Mouse (Mus musculus): ENCODE data around the gene Rrp36. TPM values are rescaled to one million over a fixed set of nuclear protein-coding genes. Genes with fewer than 3 reads are reported as not detected.

Gene Rrp36
- total RNA-seq (2021), result 10 to 100 TPM; 17.2 to 19.7 TPM
- long read RNA-seq, transcript Rrp36-201 (7 exons, 1,195 nt), result major isoform, 17 of 28 reads
- long read RNA-seq, partial matches to known transcripts, result 0 of 28 reads
- long read RNA-seq, other reads (novel, unspliced or antisense), result 9 of 28 reads

DNA sequence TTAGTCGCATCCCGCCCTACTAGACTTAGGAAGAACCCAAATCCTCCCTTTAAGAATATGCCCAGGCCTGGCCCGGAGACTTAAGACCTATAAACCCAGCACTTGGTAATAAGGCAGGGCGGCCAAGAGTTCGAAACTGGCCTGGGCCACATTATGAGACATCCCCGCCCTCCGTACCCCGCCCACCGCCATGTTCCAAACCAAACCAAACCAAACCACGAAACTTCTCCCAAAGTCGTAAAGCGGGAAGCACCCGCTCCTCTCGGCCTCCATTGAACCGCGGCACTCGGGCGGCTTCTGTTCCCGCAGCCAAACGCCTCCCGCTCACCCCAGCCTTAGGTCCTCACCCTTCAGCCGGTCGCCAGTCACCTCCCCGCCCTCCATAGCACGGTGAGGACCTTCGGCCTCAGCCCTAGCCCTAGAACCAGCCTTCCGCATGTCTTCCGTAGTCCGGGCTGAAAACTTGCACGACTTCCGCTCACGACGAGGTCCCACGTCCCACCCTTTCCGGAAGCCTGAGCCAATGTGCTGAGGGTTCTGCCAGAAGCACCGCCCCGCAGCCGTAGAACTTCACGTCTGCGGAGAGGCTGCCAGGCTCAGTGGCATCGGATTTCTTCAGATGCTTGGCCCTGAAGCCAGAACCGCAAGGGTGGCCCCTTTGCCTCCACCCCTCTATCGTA is at the start of gene Rrp36:
Gene Rrp36, minus strand, starts transcription at position 503 of the 680 bp plus-strand sequence.
- DNase-seq (ENCODE audit: low spot score in 2 of 2), result peak; percentile 88 to 91

DNA sequence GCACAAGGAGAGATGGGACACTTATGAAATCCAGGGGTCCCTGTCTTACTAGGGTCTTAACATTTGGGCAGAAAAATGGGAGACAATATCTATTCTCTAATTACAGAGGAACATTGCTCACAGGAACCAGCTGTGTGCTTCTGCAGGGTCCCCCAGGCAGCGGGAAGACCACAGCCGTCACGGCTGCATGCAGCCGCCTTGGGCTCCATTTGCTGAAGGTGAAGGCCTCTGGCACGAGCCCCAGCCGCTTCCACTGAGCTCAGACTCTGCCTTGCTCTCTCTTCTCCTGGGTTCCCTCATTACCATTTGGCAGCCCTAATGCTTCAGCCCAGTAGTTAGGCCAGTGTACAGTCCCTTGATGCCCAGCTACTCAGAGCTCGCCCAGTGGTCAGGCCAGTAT is 46.9 kb upstream of the Rrp36 start:
- DNase-seq (ENCODE audit: low spot score in 2 of 2), result no peak

DNA sequence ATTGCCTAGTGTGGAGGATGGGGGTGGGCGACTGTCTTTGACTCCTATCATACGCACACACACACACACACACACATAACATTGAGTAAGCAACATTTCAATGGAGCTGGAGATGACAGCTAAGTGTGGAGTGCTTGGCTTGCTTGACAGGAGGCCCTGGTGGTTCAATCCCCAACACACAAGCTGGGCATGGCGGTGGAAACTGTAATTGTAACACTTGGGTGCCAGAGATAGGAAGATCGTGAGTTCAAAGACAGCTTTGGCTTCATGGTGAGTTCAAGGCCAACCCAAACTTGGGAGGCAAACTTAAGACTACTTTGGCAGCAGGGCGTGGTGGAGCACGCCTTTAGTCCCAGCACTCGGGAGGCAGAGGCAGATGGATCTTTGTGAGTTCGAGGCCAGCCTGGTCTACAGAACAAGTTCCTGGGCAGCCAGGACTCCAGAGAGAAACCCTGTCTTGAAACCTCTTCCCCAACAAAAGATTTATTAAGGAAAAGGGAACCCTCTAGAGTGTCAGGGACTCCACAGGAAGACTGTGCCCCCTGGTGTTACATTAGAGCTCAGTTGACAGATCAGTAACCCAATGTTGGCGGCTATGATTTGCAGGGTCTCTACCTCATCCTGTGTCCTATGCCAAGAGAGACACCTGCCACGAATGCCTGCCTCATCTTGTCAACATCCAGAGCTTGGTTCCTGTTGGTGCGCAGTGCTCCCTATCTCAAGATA is 40.8 kb upstream of the Rrp36 start:
- no peak for DNase-seq (ENCODE audit: low spot score in 2 of 2)

DNA sequence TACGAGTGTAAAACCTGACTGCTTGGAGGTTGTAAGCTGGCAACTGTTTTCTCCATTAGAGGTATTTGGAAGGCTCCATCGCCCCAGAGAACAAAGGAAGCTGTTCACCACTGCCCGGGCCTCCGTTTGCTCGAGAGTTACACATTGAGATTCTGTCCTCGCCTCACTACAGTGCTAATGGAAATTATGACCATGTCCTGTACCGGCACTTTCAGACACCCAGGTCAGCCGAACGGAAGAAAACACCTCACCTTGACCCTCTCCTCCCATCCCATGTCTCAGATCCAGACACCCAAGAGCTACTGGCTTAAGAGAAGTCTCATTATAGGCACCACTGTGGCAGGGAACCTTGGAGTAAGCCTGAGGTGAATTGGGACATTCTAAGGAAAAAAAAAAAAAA is 39.7 kb upstream of the Rrp36 start:
- DNase-seq (ENCODE audit: low spot score in 2 of 2), result no peak

DNA sequence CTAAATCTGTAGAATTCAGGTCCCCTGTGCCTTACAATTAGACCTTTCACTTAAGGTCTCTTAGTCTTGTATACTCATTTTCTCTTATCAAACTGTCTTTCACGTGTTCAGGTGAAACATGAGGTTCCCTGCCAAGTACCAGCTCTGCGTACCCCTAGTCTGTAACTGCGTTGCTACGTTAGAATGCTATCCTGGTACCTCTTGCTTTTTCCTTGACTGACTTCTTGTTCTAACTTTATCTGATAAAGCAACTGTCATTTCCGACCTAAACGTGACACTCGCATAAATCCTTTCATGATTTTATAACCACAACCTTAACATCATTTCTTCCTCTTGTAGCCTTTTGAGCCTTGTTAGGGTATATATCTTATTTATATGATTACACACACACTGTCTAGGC is 38.3 kb upstream of the Rrp36 start:
- no peak for DNase-seq (ENCODE audit: low spot score in 2 of 2)

DNA sequence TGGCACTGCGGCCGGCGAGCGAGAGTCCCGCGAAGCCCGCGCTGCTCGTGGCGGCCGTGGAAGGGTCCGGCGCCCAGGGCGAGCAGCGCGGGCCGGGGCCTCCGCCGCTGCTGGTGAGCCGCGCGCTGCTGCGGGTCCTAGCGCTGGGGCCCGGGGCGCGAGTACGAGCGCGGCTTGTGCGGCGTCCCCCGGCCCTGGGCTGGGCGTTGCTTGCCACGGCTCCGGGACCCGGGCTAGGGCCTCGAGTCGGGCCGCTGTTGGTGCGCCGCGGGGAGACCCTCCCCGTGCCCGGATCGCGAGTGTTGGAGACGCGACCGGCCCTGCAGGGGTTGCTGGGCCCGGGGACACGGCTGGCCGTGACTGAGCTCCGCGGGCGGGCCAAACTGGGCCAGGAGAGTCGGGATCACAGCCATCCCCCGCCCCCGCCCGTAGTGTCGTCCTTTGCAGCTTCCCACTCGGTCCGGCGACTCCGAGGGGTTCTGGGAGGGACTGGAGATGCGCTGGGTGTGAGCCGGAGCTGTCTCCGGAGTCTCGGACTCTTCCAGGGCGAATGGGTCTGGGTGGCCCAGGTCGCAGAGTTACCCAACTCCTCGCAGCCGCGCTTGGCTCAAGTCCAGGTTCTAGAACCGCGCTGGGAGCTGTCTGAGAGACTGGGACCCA is 37.6 kb upstream of the Rrp36 start:
- DNase-seq (ENCODE audit: low spot score in 2 of 2), result no peak

DNA sequence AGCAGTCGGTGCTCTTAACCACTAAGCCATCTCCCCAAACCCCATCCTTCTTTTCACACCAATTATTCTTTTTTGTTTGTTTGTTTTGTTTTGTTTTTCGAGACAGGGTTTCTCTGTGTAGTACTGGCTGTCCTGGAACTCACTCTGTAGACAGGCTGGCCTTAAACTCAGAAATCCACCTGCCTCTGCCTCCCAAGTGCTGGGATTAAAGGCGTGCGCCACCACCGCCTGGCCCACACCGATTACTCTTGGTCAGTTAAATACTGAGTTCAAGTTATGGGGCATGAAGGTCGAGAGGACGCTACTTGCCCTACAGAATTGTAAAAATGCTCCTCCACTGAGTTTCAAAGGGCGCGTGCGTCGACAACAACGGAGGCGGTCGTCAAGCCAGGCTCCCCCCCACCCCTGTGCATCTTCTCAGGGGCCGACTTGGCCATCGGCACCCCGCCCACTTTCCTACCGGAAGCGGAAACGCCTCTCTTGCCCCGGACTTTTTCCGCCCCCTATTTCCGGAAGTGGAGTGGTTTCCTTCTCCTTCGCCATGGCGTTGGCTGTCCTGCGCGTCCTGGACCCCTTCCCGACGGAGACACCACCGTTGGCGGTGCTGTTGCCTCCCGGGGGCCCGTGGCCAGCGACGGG is 36.9 kb upstream of the Rrp36 start, which contains the start of gene Pex6:
Gene Pex6, plus strand, starts transcription at position 505 of the 639 bp plus-strand sequence.
- DNase-seq (ENCODE audit: low spot score in 2 of 2), result peak; percentile 90 to 96

DNA sequence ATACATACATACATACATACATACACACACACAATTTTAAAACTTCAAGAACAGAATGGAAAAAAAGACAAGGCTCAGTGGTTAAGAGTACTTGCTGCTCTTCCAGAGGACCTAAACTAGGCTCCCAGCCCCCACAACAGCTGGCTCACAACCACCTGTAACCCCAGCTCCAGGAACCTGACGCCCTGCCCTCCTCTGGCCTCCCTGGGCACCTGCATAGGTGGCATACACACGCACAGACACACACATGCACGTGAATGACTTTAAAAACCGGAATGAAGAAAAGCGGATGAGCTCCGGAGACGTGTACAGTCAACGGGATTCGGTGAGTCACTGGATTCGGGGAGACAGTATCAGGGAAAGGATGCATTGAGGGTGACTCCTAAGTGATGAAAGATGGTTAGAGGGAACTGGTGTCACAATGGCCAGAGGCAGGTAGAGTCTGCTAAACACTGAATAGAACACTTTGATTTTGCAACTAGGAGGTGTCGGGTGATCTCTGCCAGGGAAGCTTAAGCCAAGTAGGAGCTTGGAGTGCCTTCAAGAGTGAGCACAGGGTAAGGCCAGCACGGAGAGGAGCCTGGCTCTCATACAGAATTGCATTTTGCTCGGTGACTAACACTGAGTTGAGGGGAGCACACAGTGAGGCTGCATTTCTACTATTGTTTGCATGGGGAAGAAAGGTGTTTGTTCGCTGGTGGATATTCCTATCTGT is 32.4 kb upstream of the Rrp36 start:
- DNase-seq (ENCODE audit: low spot score in 2 of 2), result no peak

DNA sequence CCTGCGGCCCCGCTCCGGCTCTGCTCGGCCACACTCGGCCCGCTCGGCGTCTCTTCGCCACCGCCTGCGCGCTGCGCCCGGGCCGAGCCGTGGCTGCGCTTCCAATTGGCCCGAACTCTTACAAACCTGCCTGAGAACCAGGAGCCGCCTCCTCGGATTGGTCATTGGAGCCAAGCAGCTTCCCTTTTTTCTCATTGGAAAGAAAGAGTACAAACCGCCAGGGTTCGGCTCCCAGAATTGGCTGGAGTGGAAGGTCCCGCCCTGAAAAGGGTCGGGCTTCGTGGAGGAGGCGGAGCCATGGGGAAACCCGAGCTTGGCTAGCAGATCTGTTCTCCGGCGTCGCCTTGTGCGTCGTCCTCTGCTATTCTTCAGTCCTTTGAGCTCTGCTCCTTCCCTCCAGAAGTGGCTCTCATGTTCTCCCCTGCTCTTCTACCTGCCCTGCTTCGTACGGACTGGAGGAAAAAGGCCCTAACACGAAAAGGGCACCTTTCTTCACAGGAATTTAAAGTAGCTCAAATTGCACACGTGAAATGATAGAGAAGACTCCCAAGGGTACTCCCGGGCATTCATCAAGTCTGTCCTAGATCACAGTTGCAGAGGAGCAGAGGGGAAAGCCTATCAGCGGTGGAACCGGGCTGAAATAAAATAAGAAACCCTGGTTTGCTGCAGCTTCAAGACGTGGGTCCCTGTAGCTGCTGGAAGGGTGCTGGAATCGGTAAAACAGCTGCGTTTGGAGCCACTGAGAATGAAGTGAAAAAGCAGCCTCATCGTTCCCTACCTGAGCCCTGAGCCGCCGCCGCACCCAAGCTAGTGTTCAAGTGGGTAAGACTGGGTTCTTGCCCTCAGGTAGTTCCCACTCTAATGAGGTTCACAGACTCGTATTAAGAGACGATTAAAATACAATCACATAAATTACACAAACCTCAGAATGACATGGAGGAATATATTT is 31.0 kb upstream of the Rrp36 start, which contains the start of gene Ppp2r5d:
Gene Ppp2r5d, minus strand, starts transcription at position 225 of the 949 bp plus-strand sequence.
- peak; percentile 97 to 98 for DNase-seq (ENCODE audit: low spot score in 2 of 2)

DNA sequence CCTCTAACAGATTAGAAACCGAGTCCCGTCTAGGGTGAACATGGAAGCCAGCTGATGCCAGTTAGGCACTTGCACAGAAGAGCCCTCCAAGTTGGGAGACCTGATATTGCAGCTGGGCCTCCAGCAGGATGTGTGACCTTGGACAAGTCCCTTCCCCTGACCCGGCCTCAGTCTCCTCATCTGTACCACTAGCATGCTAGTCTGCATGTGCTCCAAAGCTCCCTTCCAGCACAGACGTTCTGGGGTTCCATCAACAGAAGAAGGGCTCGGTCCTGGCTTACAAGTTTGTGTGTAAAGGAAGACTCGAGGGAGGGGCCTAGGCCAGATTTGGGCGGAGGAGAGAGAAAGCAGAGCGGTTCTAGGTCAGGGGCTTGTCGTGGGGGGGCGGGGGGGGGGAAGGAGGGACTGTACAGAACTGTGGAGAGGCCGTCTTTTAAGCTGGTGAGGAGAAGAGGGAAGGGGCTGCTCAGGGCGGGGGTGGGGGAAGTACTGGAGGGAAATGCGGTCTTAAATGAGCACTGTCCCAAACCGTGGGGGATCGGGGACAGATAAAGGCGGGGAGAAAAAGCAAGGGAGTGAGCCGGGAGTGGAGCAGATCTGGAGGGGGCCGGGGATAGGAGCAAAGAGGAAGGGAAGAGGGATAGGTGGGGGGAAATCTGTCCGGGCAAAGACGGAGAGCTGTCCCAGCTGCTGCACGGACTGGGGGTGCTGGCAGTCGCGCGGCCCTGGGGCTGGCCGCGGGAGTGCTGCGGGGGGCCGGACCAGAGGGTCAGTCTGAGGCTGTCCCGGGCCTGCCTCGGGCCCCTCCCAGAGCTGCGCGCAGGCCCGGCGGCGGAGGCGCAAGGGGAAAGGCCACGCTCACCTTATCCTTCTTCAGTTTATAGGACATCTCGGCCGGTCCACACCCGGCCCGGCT is 30.1 kb upstream of the Rrp36 start:
- no peak for DNase-seq (ENCODE audit: low spot score in 2 of 2)

DNA sequence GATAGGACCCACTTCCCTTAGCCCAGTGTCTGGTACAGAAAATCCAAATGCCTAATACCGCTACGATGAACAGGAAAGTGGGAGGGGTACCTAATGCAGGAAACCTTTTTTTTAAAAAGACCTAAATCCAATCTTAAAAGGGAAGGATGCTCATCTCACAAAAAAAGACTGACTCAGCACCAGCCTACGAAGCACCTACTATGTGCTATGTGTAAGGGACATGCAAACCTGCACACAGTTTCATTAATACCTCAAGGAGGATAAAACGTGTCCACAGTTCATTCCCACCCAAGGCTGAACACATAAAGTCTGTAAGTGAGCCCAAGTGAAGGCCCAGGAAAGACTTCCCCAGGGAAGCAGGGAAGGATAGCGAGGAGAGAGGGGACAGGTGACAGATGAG is 28.4 kb upstream of the Rrp36 start:
- no peak for DNase-seq (ENCODE audit: low spot score in 2 of 2)

DNA sequence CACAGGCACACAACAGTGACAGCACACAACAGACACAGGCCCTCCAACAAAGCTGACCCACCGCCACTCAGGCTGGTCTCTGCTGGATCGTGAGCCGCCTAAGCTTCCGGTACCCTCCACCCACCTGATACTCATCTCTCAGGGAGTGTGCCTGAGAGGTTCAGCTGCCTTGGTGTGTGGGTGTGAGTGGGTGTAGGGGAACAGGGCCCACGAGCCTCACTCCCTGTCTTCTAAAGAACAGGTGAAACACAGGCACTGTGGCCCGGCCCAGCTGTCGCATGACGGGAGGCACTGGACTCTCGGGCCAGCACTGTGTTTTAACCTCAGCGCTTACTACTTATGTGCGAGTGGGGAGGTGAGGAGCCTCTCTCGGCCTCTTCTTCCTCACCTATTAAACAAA is 27.9 kb upstream of the Rrp36 start:
- DNase-seq (ENCODE audit: low spot score in 2 of 2), result peak in 1 of 2 experiments; percentile 23

DNA sequence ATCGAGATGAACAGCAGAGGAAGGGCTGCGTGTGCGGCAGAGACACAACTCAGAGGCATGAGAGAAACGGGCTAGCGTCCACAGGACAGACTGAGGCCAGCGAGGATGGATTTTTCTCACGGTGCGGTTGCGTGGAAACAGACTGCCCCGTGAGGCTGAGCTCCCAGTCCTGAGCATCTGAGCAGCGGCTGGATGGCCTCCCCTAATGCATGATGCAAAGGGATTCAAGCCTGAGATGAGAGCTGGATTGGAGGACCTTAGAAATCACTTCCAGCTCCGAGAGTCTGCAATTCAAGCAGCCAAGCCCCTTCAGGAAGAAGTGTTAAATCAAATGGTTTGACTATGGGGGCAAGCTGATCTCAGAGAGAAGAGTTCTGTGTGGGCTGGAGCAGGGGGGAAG is 27.3 kb upstream of the Rrp36 start:
- DNase-seq (ENCODE audit: low spot score in 2 of 2), result peak in 1 of 2 experiments; percentile 42

DNA sequence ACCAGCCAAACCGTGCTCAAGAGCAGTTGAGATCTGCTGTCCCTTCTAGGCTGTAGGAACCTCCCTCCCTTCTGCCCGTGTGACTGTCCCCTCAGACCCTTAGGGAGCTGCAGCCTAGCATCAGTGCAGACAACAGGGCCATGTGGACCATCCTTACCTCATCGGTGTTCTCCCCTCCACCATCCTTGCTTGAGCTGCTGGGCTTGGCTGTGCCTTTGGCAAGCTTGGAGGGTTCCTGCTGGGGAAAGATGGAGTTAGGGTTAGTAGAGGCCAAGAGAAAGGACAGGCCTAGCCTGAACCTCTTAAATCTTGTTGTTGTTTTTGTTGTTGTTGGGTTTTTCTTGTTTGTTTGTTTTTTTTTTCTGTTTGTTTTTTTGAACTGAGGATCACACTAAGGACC is 25.8 kb upstream of the Rrp36 start:
- DNase-seq (ENCODE audit: low spot score in 2 of 2), result no peak

DNA sequence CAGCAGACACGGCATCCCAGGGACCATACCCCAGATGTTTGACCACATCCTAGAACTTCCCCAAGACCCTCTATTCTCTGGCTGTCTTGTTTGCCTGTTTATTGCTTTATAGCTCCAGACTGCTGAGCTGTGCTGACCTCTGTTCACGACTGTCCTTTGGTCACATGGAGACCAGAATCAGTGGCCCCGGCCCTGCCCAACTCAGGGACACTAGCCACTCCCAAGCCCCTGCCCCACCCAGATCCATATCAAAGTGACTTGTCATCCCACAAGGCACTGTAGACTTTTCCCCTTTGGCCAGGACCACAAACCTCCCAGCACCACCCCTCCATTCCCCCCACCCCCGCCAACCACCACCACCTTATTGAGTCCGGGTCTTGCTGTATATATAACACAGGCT is 25.1 kb upstream of the Rrp36 start:
- DNase-seq (ENCODE audit: low spot score in 2 of 2), result no peak

DNA sequence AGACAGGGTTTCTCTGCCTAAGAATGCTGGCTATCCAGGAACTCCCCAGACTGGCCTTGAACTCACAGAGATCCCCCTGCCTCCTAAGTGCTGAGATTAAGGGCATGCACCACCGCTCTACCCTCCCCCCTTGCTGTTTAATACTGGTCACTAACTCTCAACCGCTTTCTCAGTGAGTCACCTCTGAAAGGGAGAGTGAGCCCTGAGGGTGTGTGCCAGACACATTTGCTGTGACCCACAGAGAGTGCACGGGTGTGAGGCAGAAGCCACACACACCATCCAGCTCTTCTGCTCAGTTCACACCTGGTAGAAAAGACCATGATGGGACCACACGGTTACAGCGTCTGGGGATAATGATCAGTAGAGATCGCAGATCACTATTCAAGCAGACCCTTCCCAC is 24.4 kb upstream of the Rrp36 start:
- no peak for DNase-seq (ENCODE audit: low spot score in 2 of 2)

DNA sequence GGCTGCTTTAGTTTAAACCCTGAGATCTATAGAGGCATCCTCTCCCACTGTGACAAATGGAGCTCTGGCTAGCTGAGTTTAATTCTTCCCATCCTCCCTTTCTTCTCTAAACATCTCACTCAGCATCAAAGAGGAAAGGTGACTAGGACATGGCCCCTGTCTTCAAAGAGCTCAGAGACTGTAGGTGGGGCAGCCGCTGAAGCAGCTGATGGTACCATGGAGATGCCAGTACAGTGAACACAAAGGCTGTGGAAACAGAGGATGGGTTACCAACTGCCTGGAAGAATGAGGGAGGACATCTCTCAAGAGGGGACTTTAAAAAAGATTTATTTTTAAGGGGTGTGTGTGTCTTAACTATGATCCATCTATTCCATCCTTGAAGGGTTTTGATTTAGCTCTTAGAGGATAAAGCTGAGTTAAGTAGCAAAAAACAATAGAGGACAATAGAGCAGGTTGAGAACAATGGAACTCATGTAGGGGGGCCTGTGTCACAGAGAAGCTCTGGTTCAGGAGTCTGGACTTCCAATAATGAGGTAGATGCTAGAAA is 20.4 kb upstream of the Rrp36 start:
- DNase-seq (ENCODE audit: low spot score in 2 of 2), result no peak

DNA sequence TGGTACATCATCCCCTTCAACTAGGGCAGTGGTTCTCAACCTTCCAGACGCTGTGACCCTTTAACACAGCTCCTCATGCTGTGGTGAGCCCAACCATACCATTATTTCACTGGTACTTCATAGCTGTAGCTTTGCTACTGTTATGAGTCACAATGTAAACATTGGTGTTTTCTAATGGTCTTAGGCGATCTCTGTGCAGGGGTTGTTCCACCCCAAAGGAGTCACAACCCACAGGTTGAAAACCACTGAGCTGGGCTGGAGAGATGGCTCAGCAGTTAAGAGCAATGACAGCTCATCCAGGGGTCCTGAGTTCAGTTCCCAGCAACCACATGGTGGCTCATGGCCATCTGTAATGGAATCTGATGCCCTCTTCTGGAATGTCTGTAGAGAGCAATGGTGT is 17.2 kb upstream of the Rrp36 start:
- no peak for DNase-seq (ENCODE audit: low spot score in 2 of 2)
